Mouse (Mus musculus): ENCODE results near the gene Apoa2. TPM values are rescaled to one million over a fixed set of nuclear protein-coding genes. Genes with fewer than 3 reads are reported as not detected.

The Apoa2 gene
- polyA plus RNA-seq, 1 experiment from 2014 or later, result 11.9 TPM

DNA sequence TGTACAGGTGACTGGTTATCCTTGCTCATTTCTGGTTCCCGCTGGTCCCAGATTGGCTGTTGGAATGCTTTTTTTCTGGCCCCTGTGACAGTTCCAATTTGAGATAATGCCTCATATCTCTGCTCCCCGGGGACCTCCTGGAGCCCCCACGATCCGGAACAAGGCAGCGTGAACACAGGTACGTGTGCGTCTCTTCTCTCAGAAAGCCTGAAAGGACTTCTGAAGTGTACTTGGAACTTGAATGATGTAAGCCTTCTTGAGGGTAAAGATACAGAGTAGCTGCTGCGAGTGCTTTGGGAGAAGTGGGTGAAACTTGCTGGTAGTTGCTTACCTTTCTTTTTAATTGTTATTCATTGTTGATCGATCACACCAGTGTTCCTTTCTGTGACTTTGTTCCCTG is 46.3 kb downstream of the Apoa2 start:
- 0 out of 2 replicates have a peak overlapping the region, but pooled peaks have one; percentile 16 for H3K27ac ChIP-seq (ENCODE audit: low read length)
- no peak for ATAC-seq (replicated peaks; ENCODE audit: extremely low read depth, insufficient read depth, low FRiP score)
- H3K9ac ChIP-seq (ENCODE audit: low read length), result peak overlapping the region; percentile 95
- H3K4me3 ChIP-seq (ENCODE audit: low read length), result peak overlapping the region; percentile 93
- H3K4me1 ChIP-seq (ENCODE audit: control insufficient read depth, insufficient read depth, low read length), result peaks cover 16% of the 10 kb centered on the region
- H3K4me2 ChIP-seq (ENCODE audit: low read depth, low read length), result peak overlapping the region; percentile 100
- H3K36me3 ChIP-seq (ENCODE audit: control insufficient read depth, insufficient read depth), result peaks cover 36% of the 10 kb centered on the region
- no peaks in the 10 kb centered on the region for H3K9me3 ChIP-seq (replicated peaks; ENCODE audit: control insufficient read depth, low read length)
- H3K27me3 ChIP-seq (ENCODE audit: control insufficient read depth, insufficient read depth, low read length), result no peaks in the 10 kb centered on the region
- WGBS, result 34% methylated on average over 9 of the region's 9 CpGs

DNA sequence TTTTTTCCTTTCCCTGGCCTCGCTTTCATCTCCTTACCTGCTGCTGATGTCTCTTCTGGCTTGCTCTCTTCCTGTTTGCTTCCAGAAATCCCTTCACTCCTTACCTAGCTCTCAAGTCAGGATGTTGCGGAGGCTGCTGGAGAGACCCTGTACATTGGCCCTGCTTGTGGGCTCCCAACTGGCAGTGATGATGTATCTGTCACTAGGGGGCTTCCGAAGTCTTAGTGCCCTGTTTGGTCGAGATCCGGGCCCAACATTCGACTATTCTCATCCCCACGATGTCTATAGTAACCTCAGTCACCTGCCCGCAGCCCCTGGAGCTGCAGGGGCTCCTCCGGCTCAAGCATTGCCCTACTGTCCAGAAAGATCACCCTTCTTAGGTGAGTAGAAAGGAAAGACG is 46.8 kb downstream of the Apoa2 start:
- Histone ChIP-seq H3K4me3 (ENCODE audit: low read length) (no peak overlapping the region), H3K9ac (ENCODE audit: low read length) (no peak overlapping the region), H3K4me2 (ENCODE audit: low read depth, low read length) (peak overlapping the region; percentile 100), H3K4me1 (ENCODE audit: control insufficient read depth, insufficient read depth, low read length) (peaks cover 16% of the 10 kb centered on the region), H3K9me3 (replicated peaks; ENCODE audit: control insufficient read depth, low read length) (no peaks in the 10 kb centered on the region), H3K27me3 (ENCODE audit: control insufficient read depth, insufficient read depth, low read length) (no peaks in the 10 kb centered on the region), H3K27ac (ENCODE audit: low read length) (no peak overlapping the region), H3K36me3 (ENCODE audit: control insufficient read depth, insufficient read depth) (peaks cover 41% of the 10 kb centered on the region)
- WGBS, result 60% methylated on average over 10 of the region's 10 CpGs
- no peak for ATAC-seq (replicated peaks; ENCODE audit: extremely low read depth, insufficient read depth, low FRiP score)

DNA sequence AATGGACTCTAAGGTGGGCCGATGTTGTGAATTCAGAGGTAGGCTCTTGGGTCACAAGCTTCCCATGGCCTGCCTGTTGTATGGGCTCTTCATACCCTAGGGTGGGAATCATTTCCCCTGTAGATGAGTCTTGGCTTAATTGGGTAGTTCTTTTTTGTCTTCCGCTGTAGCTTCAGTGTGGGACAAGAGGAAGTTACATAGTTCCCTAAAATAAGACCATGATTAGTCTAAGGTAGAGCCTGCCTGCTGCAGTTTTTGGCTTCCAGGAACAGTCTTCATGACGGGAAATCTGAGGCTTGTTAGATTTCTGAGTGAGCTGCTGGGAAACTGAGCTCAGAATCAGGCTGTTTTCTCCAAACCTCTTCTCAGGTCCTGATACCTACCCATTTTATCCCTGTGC is 47.2 kb downstream of the Apoa2 start:
- Histone ChIP-seq H3K9me3 (replicated peaks; ENCODE audit: control insufficient read depth, low read length) (no peaks in the 10 kb centered on the region), H3K27ac (ENCODE audit: low read length) (no peak overlapping the region; the same call in 1 of the 2 replicates), H3K4me3 (ENCODE audit: low read length) (no peak overlapping the region), H3K4me1 (ENCODE audit: control insufficient read depth, insufficient read depth, low read length) (peaks cover 16% of the 10 kb centered on the region), H3K27me3 (ENCODE audit: control insufficient read depth, insufficient read depth, low read length) (no peaks in the 10 kb centered on the region), H3K4me2 (ENCODE audit: low read depth, low read length) (no peak overlapping the region), H3K9ac (ENCODE audit: low read length) (no peak overlapping the region), H3K36me3 (ENCODE audit: control insufficient read depth, insufficient read depth) (peaks cover 45% of the 10 kb centered on the region)
- WGBS, result 77% methylated on average over 3 of the region's 3 CpGs
- ATAC-seq (replicated peaks; ENCODE audit: extremely low read depth, insufficient read depth, low FRiP score), result no peak

DNA sequence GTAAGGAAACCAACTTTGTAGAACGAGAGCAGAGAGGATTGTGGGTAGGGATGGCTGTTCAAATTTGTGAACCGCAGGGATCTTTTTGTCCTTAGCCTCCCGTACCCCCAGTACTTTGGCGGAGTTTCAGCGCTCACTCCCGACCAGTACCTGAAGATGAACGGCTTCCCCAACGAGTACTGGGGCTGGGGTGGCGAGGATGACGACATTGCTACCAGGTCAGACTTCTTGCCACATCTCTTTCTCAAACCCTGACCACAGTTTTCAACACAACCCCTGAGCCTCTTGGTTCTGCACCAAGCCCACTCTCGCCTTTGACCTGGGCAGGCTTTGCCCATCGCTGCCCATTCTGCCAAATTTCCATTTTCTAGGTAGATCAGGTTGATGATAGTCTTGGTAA is 49.3 kb downstream of the Apoa2 start:
- H3K4me2 ChIP-seq (ENCODE audit: low read depth, low read length), result no peak overlapping the region
- no peak for ATAC-seq (replicated peaks; ENCODE audit: extremely low read depth, insufficient read depth, low FRiP score)
- peaks cover 45% of the 10 kb centered on the region for H3K36me3 ChIP-seq (ENCODE audit: control insufficient read depth, insufficient read depth)
- H3K27me3 ChIP-seq (ENCODE audit: control insufficient read depth, insufficient read depth, low read length), result no peaks in the 10 kb centered on the region
- H3K9ac ChIP-seq (ENCODE audit: low read length), result no peak overlapping the region
- H3K4me1 ChIP-seq (ENCODE audit: control insufficient read depth, insufficient read depth, low read length), result peaks cover 16% of the 10 kb centered on the region
- 89% methylated on average over 12 of the region's 12 CpGs for WGBS
- no peak overlapping the region for H3K27ac ChIP-seq (ENCODE audit: low read length)
- no peaks in the 10 kb centered on the region for H3K9me3 ChIP-seq (replicated peaks; ENCODE audit: control insufficient read depth, low read length)
- H3K4me3 ChIP-seq (ENCODE audit: low read length), result no peak overlapping the region

DNA sequence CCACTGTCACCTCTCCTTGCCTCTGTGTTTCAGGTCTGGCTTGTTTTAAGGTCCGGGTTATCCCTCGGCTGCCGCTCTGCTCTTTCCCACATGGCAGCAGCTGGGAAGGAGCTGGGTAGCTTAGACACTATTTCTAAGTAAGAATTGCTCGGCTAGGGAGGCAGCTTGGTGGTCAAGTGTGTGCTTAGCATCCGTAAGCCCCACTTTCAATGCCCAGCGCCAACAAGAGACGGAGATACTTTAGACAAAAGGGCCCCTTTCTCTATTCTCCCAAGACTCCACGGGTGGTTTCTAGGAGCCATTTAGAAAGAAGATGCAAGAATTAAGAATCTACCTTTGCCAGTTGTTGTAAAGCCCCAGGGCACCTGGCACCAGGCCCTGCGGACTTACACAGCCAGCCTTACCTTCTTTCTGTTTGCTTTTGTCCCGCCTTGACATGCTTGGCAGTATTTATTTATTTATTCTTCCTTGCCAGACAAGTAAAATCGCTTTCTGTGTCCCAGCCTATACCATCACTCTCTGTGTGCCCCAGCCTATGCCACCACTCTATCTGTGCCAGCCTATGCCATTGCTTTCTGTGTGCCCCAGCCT is 50.4 kb downstream of the Apoa2 start:
- WGBS, result 87% methylated on average over 11 of the region's 11 CpGs
- Histone ChIP-seq H3K4me2 (ENCODE audit: low read depth, low read length) (no peak overlapping the region), H3K4me1 (ENCODE audit: control insufficient read depth, insufficient read depth, low read length) (peaks cover 17% of the 10 kb centered on the region), H3K27me3 (ENCODE audit: control insufficient read depth, insufficient read depth, low read length) (no peaks in the 10 kb centered on the region), H3K27ac (ENCODE audit: low read length) (no peak overlapping the region), H3K9ac (ENCODE audit: low read length) (no peak overlapping the region), H3K9me3 (replicated peaks; ENCODE audit: control insufficient read depth, low read length) (no peaks in the 10 kb centered on the region), H3K4me3 (ENCODE audit: low read length) (no peak overlapping the region), H3K36me3 (ENCODE audit: control insufficient read depth, insufficient read depth) (peaks cover 45% of the 10 kb centered on the region)
- ATAC-seq (replicated peaks; ENCODE audit: extremely low read depth, insufficient read depth, low FRiP score), result no peak

Other genes with a start within 250 kb of the Apoa2 start
- 2.5 and 3.0 TPM in 2 replicates for gene Fcgr2b, start 248.5 kb upstream of the Apoa2 start, polyA plus RNA-seq (2015; fragmentation: Nextera tagmentation; extraction: Ambion mirVana)
- 1.1 and 1.3 TPM in 2 replicates for gene Fcgr4, start 206.1 kb upstream of the Apoa2 start, polyA plus RNA-seq (2015; fragmentation: Nextera tagmentation; extraction: Ambion mirVana)
- gene Fcgr3, start 160.1 kb upstream of the Apoa2 start, polyA plus RNA-seq (2015; fragmentation: Nextera tagmentation; extraction: Ambion mirVana), result 10.2 and 10.7 TPM in 2 replicates
- 2.9 and 3.5 TPM in 2 replicates for gene Cfap126, start 111.1 kb upstream of the Apoa2 start, polyA plus RNA-seq (2015; fragmentation: Nextera tagmentation; extraction: Ambion mirVana)
- 622 and 629 TPM in 2 replicates for gene Sdhc, start 74.5 kb upstream of the Apoa2 start, polyA plus RNA-seq (2015; fragmentation: Nextera tagmentation; extraction: Ambion mirVana)
- 0.44 and 1.1 TPM in 2 replicates for gene Mpz, start 74.3 kb upstream of the Apoa2 start, polyA plus RNA-seq (2015; fragmentation: Nextera tagmentation; extraction: Ambion mirVana)
- gene Pcp4l1, start 28.8 kb upstream of the Apoa2 start, polyA plus RNA-seq (2015; fragmentation: Nextera tagmentation; extraction: Ambion mirVana), result 48.9 and 57.2 TPM in 2 replicates
- gene Nr1i3, start 11.1 kb upstream of the Apoa2 start, polyA plus RNA-seq (2015; fragmentation: Nextera tagmentation; extraction: Ambion mirVana), result 0.35 and 0.43 TPM in 2 replicates
- 60.7 and 68.9 TPM in 2 replicates for gene Tomm40l, start 2.5 kb upstream of the Apoa2 start, polyA plus RNA-seq (2015; fragmentation: Nextera tagmentation; extraction: Ambion mirVana)
- 34.4 and 36.3 TPM in 2 replicates for gene Fcer1g, start 9.3 kb downstream of the Apoa2 start, polyA plus RNA-seq (2015; fragmentation: Nextera tagmentation; extraction: Ambion mirVana)
- 4.4 and 5.7 TPM in 2 replicates for gene Adamts4, start 25.4 kb downstream of the Apoa2 start, polyA plus RNA-seq (2015; fragmentation: Nextera tagmentation; extraction: Ambion mirVana)
- gene Ndufs2, start 26.3 kb downstream of the Apoa2 start, polyA plus RNA-seq (2015; fragmentation: Nextera tagmentation; extraction: Ambion mirVana), result 659 and 700 TPM in 2 replicates
- gene B4galt3, start 45.3 kb downstream of the Apoa2 start, polyA plus RNA-seq (2015; fragmentation: Nextera tagmentation; extraction: Ambion mirVana), result 47.5 and 54.9 TPM in 2 replicates
- gene Ppox, start 56.1 kb downstream of the Apoa2 start, polyA plus RNA-seq (2015; fragmentation: Nextera tagmentation; extraction: Ambion mirVana), result 32.4 and 41.9 TPM in 2 replicates
- 48.5 and 55.8 TPM in 2 replicates for gene Usp21, start 62.9 kb downstream of the Apoa2 start, polyA plus RNA-seq (2015; fragmentation: Nextera tagmentation; extraction: Ambion mirVana)
- gene Ufc1, start 70.0 kb downstream of the Apoa2 start, polyA plus RNA-seq (2015; fragmentation: Nextera tagmentation; extraction: Ambion mirVana), result 82.0 and 82.1 TPM in 2 replicates
- gene Dedd, start 104.1 kb downstream of the Apoa2 start, polyA plus RNA-seq (2015; fragmentation: Nextera tagmentation; extraction: Ambion mirVana), result 36.0 and 37.6 TPM in 2 replicates
- 34.4 and 38.5 TPM in 2 replicates for gene Nit1, start 120.6 kb downstream of the Apoa2 start, polyA plus RNA-seq (2015; fragmentation: Nextera tagmentation; extraction: Ambion mirVana)
- 76.4 and 84.5 TPM in 2 replicates for gene Pfdn2, start 120.6 kb downstream of the Apoa2 start, polyA plus RNA-seq (2015; fragmentation: Nextera tagmentation; extraction: Ambion mirVana)
- gene Klhdc9, start 135.7 kb downstream of the Apoa2 start, polyA plus RNA-seq (2015; fragmentation: Nextera tagmentation; extraction: Ambion mirVana), result 0.71 and 1.0 TPM in 2 replicates
- gene Nectin4, start 145.0 kb downstream of the Apoa2 start, polyA plus RNA-seq (2015; fragmentation: Nextera tagmentation; extraction: Ambion mirVana), result 0.39 and 0.81 TPM in 2 replicates
- 3.5 and 7.5 TPM in 2 replicates for gene Arhgap30, start 163.9 kb downstream of the Apoa2 start, polyA plus RNA-seq (2015; fragmentation: Nextera tagmentation; extraction: Ambion mirVana)
- 47.5 and 53.1 TPM in 2 replicates for gene Usf1, start 186.3 kb downstream of the Apoa2 start, polyA plus RNA-seq (2015; fragmentation: Nextera tagmentation; extraction: Ambion mirVana)
- 3.7 and 4.2 TPM in 2 replicates for gene Tstd1, start 193.8 kb downstream of the Apoa2 start, polyA plus RNA-seq (2015; fragmentation: Nextera tagmentation; extraction: Ambion mirVana)
- 76.1 and 80.0 TPM in 2 replicates for gene F11r, start 212.5 kb downstream of the Apoa2 start, polyA plus RNA-seq (2015; fragmentation: Nextera tagmentation; extraction: Ambion mirVana)

Data from heart, embryonic 16.5 days (tissue).